Mouse (Mus musculus) urinary bladder, postnatal 14 days (tissue): ENCODE data around the gene Prdm16.

ENCODE experiments used
- DNase-seq: peaks from one replicate; pipeline ENCODE4 v3.0.0; 2021; ENCODE audit warnings: low spot score

Gene Prdm16

DNA sequence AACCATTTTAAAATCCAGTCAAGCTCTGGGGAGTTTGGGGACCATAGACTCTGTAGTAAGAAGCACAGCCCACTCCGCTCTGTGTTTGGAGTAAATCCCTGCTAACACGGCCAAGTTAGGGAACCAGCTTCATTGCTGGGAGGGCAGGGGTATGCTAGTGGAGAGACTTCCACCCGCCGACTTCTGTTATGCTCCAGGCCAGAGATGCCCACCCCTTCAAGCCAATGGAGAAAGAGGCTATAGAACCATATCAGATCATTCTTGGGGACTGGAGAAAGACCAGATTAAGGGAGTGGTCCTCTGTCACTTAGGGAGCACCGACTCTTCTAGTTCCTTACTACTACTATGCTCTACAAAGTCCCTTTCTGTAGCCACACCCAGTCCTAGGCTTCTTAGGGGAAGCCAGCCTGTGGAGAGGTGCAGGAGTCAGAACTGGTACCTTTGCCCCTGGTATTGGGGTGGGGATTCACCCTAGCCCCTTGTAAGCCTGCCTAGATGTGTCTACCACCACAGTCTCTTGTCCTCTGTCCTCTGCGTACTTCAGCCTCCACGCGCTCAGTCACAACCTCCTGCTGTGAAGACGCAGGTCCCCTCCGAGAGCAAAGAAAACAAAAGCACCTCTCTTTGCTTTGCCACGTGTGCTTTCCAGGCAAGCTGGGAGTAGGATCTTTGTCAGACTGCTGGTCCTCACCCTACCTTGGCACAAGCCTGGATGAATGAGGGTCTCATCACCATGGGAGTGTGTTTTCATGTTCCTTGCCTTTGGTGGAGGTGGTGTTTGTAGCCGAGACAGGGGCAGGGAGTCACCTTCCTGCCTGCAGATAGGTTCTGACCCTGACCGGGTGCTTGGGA lies 3.1 kb upstream of the Prdm16 start:
- DNase-seq: no peak

DNA sequence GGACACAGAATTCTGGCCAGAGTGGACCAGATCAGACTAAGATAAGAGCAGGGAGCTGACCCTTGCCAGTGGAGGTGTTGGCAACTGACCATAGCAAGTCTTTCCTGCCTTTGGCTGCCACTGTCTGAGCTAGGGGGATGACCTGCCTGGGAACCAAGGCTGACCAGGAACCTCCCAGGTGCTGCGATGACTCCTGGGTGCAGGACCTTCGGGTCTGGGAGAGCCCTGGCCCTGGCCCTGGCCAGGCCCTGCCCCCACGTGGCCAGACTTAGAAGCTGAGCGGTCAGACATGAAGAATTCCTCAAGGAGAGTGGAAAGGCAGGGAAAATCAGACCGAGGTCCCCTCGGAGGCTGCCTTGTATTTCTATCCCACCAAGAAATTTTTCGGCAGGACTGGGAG lies 2.5 kb upstream of the Prdm16 start:
- peak; percentile 17 for DNase-seq

- no peak for DNase-seq
Observed at GRCm38 (mm10) chr4:154638320-154638886, 1.7 kb upstream of the Prdm16 start.

- DNase-seq: no peak
Observed at GRCm38 (mm10) chr4:154637468-154638319, 1.0 kb upstream of the Prdm16 start.

- DNase-seq: peak; percentile 32
Observed at GRCm38 (mm10) chr4:154636053-154636433, 630 bp downstream of the Prdm16 start.

GRCm38 (mm10) chr4:154635241-154636052 lies 1.2 kb downstream of the Prdm16 start:
- peak; percentile 40 for DNase-seq

GRCm38 (mm10) chr4:154634470-154635240 lies 2.0 kb downstream of the Prdm16 start:
- no peak for DNase-seq

DNA sequence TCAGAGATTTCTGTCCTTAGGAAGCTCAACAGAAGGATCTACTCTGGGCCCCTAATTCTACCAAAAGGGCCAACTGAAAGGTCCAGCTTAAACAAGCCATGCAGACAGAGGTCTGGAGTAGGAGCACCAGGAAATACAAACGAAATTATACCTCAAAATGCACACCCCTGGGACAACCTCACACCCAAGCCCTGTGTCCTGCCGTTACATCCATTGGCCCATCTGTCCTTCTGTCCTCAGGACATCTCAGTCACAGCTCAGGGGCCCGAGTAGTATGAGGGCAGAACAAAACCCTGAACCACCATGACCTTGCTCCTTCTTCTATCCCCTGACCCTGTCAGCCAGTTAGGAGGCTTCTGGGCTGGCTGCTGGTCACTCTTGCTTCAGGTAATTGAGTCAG lies 2.7 kb downstream of the Prdm16 start:
- DNase-seq: no peak

DNA sequence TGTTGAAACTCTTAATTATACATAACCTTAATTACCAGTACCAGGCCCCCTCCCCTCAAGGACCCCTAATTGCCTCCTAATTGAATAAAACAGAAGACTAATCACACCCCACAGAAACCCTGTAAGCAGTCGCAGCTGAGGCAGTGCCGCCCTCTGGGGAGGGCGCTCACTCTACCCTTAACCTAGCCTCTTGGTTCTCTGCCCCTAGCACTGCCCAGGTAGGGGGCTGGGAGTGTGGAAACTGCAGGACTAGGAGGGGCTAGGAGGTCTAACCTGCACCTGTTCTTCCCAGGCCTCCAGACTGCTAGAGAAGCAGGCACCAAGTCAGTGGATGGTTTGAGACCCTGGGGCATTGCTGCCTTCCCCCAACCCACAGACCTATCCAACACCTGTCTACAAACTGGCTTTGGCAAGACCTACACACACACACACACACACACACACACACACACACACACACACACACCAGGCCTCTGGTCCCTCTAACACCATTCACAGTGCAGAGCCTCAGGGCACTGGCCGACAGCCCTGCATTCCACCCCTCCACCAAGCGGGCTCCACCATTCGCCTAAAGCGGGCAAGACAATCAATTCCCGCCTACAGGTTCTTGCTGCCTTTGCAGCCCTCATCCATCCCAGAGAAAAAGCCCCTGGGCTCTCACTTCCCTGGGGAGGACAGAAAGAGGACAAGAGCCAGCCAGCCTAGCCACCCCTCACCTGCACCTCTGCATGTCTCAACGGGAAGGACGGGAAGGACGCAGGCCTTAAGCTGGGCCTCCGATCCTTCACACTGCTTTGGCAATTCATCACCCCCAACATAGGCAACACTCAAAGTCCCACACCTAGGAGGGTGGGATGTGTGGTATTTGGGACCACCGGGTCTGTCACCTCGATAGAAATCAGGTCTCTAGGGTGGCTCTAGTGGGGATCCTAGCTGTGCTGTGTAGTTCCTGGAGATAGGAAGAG lies 3.6 kb downstream of the Prdm16 start:
- no peak for DNase-seq

- no peak for DNase-seq
Observed at GRCm38 (mm10) chr4:154630763-154631162, 5.9 kb downstream of the Prdm16 start.

GRCm38 (mm10) chr4:154627419-154628142 lies 9.1 kb downstream of the Prdm16 start:
- no peak for DNase-seq

DNA sequence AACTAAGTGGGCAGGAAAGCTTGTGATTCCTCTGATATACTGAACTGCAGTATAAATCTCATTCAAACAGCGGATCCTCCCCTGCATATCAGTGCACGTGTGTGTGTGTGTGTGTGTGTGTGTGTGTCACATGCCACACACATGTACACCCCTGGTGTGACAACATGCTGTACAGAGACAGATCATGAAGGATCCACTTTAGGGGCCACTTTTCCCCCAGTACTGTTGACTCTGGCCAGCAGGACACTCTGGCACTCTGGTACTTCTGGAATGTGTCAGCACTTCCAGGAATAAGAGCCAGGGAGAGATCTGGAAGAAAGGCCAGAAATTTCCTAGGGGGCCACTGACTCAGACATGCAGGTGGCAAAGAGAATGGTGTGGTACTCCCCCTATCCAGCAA lies 10.4 kb downstream of the Prdm16 start:
- no peak for DNase-seq

DNA sequence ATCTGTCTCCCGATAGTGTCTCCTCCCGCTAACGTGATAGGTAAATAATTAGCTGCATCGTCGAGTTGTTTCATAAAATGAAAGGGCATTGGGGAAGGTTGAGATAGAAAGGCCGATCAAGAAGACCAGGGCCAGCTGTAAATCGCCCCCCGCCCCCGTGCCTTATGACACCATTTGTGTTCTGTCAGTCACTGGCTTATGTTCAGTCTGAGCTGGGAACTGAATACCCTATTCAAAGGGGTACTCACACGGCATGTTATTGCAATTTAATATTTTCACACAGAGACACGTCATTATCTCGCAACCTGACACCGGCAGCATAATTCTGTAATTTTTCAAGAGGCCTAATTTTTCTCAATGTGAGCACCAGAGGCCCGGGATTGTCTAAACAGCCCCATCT lies 11.0 kb downstream of the Prdm16 start:
- no peak for DNase-seq

DNA sequence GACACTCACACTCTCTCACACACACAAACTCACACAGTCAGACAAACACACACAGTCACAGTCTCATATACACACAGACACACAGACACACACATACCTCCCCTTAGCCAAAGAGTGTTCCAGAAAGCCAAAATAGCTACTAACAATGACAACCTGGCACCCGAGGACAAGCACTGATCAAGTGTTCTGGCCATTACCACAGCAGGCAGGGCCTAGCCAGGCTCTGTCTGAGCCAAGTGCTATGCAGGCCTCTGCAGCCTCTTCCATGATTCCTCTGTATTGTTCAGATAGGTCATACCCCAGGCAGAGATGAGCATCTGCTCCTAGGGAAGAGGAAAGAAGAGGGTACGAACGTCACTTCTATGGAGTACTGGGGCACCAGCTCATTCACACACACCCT lies 13.4 kb downstream of the Prdm16 start:
- no peak for DNase-seq

- no peak for DNase-seq
Observed at GRCm38 (mm10) chr4:154622521-154622920, 14.2 kb downstream of the Prdm16 start.

GRCm38 (mm10) chr4:154611167-154611566 lies 25.5 kb downstream of the Prdm16 start:
- no peak for DNase-seq

- no peak for DNase-seq
Observed at GRCm38 (mm10) chr4:154607724-154608123, 28.9 kb downstream of the Prdm16 start.

GRCm38 (mm10) chr4:154604442-154604830 lies 32.2 kb downstream of the Prdm16 start:
- DNase-seq: no peak
